Mouse (Mus musculus) heart, postnatal 14 days (tissue): Measurements from ENCODE around the gene Kcnq1. TPM values are rescaled to one million over a fixed set of nuclear protein-coding genes. Genes with fewer than 3 reads are reported as not detected.

Source experiments
- DNase-seq, 2 experiments: peaks; one replicate each; pipeline ENCODE4 v3.0.0; 2021 to 2022
- intact Hi-C: fragments of 180-260 bp; cut with DNase I; formaldehyde crosslinking; loops from one replicate; pipeline ENCODE4 v1.15.1; 2025
- total RNA-seq, 2 experiments: library from RNA; stranded (reverse); gene quantifications; 2 replicates each; pipeline ENCODE4 v1.2.3; 2021

Kcnq1 gene
- total RNA-seq, 2 experiments from 2014 or later, result 32.1 to 32.5 TPM

DNA sequence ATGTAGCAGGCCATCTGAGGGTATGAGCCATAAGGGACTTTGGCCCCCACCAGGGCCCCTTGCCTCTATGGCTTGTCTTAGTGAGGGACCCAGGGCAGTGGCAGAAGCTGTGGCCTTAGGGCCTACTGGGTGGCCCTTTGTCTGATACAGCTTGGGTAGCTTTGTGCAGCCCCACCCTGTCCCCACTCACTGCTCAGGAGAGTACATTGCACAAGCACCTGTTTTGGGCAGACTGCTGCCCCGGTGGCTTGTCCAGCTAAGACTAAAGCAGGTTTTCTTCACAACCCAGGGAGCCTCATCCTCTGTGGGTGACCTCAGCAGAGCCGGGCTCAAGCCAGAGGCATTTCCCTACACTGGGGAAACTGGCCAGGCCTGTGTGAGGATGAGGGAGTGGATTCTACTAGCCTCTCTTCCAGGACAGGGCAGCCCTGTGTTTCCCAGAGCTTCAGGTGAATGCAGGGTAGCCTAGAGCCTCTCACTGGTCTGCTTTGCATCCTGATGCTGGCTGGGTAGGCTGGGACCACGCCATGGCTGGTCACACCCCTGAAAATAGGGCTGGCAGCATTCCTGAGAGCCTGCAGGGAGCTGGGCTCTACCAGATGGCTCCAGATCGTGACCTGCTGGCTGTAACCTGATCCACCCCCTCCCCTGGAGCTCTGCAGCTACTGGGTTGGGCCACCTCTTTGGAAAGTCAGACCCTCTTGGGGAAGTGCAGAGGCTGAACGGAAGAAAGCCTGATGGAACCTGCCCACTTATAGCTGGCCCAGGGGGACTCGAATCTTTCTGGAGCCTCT is 17.9 kb downstream of the Kcnq1 start:
- intact Hi-C loops, result no loop called here
- DNase-seq, result peak; percentile 73 to 84

DNA sequence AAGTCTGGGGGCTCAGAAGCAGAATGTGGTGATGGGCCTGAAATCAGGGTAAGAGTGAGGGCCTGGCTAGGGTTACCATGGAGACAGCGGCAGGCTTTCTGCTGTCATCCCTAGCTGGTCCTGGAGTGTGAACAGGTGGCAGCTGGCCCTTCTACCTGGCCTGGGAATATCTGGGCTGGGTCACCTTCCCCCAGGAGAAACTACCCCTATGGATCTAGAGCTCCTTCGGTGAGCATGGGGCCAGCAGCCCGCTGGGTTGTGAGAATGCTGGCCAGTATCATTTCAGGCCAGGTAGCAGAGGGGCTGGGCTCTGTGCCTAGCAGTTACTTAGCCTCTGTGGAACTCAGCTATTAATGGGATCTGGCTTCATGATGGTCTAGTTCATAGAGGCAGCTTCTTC is 18.7 kb downstream of the Kcnq1 start:
- intact Hi-C loops, result no loop called here
- DNase-seq, result no peak

DNA sequence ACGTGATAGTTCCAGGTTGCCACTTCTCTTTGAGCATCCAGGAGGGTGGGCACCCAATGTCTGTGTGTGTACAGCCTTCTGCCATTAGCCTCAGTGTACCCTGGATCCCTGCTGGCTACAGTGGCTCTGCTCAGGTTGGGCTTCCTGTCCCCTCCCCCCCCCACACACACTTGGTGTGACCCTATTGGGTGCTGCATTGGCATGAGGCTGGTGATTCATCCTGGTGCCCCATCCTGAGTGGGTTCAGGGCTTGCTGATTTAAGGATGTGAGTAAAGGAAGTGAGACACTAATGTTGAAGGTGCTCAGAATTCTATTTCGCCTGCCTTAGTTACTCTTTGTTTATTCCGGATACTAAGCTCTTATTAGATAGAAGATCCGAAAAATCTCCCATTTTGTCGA is 26.7 kb downstream of the Kcnq1 start:
- DNase-seq, result no peak
- intact Hi-C loops, result no loop called here

DNA sequence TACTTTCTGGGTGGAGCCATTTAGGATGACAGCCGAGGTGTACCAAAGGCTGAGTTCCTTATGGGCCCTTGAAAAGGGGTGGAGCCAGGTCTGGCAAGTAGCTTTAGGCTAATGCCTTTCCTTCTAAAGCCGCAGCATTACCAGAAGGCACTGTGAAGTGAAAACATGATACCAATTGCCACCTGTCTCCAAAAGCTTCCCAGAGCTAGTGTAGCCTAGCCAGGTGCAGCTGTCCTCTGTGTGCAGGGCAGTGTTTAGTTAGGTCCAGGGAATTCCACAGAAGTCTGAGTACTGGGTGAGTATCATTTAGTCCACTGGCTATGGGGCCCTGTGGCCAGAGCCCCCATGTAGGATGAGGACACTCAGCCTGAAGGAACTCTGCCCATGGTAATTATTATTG is 30.0 kb downstream of the Kcnq1 start:
- intact Hi-C loops, result loop anchor here (5.0 kb wide), 1 partner anchor 129 kb away; the partner anchor contains the start of gene Tspan32

DNA sequence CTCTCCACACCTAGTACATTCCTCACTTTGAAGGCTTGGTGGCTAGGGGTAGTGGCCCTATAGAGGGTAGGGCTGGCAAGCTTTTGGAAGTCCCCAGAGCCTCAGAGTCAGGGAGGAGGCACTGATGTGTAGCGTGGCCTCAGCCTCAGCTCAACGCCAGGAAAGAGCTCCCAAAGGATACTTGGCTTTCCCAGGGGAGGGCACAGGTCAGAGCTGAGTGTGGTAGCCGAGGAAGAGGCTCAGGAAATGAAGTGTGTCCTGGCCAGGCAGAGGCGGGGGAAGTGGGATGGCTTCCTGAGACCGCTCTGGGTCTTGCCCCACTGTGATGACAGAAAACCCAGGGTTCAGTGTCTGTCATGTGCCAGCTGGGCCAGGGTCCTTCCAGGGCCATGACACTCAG is 30.4 kb downstream of the Kcnq1 start:
- peak in 1 of 2 experiments; percentile 54 for DNase-seq
- intact Hi-C loops, result loop anchor here (5.0 kb wide), 1 partner anchor 129 kb away; the partner anchor contains the start of gene Tspan32

More for the DNA sequence above, 30.0 kb downstream of the Kcnq1 start:
- no peak for DNase-seq

DNA sequence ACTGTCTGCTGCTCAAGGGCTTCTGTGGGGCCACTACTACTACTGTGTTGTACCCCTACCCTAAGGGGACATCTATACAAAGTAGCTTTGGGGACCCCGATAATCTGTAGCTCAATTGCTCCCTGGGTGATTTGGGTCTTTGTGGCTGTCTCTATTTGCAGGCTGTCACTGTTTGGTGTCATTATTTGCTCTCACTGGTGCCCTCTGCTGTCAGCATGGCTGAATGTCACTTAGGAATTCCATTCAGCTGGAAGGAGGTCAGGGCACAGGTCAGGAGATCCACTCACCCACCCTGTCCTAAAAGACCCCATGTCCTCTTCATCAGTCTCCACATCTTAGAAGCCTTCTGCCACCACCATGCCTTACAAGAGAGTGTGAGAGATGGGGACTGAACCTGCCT is 32.6 kb downstream of the Kcnq1 start:
- intact Hi-C loops, result loop anchor here (1.0 to 5.0 kb wide), 2 partner anchors 43 to 131 kb away; partner anchors contain the start of gene Tspan32
- DNase-seq, result peak; percentile 76 to 82

DNA sequence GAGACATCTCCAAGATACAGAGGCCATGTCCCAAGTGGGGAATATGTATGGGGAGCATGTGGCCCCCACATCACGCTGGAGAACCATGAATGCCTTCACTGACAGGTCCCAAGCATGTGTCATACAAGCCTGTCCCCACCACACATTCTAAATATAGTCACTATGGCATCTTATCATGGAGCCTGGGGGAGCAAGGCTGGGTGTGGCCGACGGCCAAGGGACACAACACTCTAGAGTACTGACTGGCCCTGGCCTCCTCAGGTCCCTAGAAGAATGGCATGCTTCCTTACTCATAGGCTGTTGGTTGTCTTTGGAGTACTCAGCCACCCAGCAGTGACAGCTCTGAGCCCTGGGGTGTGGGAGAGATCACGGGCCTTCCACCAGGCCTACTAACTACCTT is 33.8 kb downstream of the Kcnq1 start:
- DNase-seq, result peak; percentile 60 to 70
- intact Hi-C loops, result loop anchor here (5.0 kb wide), 1 partner anchor 133 kb away; the partner anchor contains the start of gene Tspan32

DNA sequence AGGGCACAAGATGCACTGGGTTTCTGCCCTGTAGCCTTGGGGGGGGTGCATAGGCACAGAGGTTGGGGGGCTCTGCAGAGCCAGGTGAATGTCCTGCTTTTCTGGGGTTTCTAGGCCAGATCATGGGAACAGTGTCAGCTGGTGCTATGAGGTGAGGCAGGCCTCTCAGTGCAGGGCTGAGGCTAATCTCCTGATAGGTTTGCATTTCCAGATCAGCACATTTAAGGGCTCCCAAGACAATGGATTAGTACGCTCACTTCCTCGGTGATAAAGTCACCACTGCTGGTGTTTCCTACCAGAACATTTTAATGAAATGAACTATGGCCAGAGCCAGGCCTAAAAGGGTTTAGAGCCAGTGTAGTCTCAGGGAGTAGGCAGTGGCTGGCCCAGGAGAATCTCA is 36.5 kb downstream of the Kcnq1 start:
- DNase-seq, result no peak
- intact Hi-C loops, result no loop called here

DNA sequence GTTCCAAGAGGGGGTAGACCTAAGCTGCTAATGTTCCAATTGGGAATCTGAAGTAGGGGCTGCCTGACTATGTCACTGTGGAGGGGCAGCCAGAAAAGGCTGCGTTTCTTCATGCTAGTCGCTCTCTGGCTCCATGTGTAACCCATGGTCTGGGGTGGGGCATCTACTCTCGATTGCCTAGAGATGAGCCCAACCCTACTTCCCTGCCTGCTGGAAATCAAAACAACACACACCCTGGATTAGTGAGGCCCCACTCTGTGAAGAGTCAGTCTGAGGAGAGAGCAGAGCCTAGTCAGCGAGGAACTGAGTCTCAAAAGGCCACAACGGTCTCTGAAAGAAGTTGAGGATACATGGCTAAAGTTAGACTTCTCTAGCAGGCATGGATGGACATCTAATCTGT is 40.9 kb downstream of the Kcnq1 start:
- DNase-seq, result no peak

DNA sequence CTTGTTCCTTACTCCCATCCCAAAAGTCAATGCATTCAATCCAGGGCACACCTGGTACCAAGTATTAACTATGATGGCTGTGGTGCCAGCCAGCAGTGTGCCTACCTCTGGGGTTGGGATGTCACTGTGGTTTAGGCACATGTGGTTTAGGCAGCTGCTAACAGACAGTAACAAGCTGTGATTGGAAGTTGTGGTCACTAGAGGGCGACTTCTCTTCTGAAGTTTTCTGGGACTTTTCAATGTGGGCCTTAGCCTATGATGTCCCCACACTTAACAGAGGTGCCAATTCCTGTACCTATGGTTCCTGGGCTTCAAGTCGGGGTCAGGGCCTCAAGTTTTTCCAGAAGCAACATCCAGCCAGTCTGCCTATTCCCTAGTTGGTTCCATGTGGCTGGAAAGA is 45.0 kb downstream of the Kcnq1 start:
- intact Hi-C loops, result loop anchor here (5.0 kb wide), 1 partner anchor 146 kb away; no protein-coding TSS in a partner anchor
- peak in 1 of 2 experiments; percentile 65 for DNase-seq

More for the DNA sequence above, 40.9 kb downstream of the Kcnq1 start:
- intact Hi-C loops, result no loop called here

DNA sequence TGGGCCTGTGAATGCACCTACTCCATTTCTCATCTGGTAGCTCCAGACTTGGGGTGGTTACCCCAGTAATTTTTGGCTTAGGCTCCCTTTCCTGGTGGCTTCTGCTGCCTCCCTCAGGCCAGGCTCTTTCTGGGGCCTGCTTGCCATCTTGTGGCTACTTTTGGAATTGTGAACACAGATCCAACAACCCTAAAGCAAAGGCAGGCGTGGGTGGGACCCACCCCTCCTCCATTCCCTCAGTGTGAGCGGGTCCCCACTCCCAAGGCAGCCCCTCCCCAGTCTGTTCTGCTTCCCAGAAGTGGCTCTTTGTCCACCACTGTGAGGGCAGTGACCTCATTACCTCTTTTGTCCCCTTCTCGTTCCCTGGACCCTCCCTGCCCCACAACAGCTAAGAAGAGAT is 46.2 kb downstream of the Kcnq1 start:
- peak in 1 of 2 experiments; percentile 44 for DNase-seq
- intact Hi-C loops, result loop anchor here (1.0 to 5.0 kb wide), 2 partner anchors 58 to 145 kb away; partner anchors contain the start of gene Trpm5

DNA sequence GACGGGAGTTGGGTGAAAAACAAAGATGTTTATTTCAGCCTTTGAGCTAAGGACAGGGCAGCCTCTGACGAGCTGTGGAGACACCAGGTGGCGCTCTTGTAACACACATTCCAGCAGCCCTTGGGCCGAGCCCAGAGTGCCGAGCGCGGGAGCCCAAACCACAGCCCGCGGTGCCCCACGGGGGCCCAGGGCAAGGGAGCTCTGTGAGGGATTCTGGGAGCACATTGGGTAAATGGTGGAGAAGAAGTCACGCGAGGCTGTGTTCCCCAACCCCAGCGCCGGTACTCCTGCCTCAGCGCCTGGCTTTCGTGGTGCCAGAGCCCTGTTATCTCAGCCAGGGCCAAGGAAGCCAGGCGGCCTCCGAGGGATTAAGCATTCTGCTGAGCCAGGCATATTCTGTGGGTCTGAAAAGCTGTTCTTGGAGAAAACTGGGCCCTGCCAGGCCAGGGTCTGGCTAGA is 47.8 kb downstream of the Kcnq1 start:
- peak; percentile 89 to 93 for DNase-seq
- intact Hi-C loops, result loop anchor here (1.0 to 5.0 kb wide), 2 partner anchors 143 to 312 kb away; no protein-coding TSS in a partner anchor

DNA sequence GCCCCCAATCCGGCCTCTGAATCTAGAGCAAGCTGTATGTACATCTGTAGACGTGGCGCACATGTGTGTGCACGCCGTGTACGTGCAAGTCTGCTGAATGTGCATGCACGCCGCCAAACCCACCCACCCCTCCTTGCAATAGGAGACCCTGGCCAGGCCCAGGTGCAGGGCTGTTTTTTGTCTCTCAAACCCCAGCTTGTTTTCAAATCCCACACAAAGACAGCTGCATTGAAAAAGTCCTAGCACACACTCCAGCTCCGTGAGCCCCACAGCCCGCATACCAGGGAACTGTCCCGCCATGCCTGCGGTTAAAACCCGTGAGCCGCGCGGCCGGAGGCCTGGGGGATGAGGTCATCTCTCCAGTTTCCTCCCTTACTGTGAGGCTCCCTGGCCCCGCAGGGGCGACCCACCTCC is 48.3 kb downstream of the Kcnq1 start:
- peak; percentile 44 to 48 for DNase-seq
- intact Hi-C loops, result loop anchor here (1.0 to 5.0 kb wide), 2 partner anchors 143 to 312 kb away; no protein-coding TSS in a partner anchor

DNA sequence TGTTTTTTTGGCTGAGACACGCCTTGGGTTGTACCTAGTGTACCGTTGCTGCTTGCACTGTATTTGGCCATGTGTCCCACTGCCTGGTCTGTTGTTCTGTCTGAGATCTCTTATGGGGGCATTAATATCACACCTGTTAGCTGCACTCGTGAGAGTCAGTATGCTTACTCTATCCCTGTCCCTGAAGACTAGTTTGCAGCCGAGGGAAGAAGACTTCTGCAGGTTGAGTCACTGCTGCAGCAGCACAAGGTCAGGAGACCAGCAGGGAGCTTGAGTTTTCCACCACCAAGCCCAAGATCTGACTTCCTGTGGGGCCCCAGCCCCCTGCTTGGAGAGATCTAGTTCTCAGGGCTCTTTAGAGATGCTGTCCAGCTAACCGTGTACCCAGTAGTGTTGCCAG is 49.1 kb downstream of the Kcnq1 start:
- intact Hi-C loops, result loop anchor here (5.0 kb wide), 2 partner anchors 57 to 207 kb away; no protein-coding TSS in a partner anchor
- DNase-seq, result no peak

DNA sequence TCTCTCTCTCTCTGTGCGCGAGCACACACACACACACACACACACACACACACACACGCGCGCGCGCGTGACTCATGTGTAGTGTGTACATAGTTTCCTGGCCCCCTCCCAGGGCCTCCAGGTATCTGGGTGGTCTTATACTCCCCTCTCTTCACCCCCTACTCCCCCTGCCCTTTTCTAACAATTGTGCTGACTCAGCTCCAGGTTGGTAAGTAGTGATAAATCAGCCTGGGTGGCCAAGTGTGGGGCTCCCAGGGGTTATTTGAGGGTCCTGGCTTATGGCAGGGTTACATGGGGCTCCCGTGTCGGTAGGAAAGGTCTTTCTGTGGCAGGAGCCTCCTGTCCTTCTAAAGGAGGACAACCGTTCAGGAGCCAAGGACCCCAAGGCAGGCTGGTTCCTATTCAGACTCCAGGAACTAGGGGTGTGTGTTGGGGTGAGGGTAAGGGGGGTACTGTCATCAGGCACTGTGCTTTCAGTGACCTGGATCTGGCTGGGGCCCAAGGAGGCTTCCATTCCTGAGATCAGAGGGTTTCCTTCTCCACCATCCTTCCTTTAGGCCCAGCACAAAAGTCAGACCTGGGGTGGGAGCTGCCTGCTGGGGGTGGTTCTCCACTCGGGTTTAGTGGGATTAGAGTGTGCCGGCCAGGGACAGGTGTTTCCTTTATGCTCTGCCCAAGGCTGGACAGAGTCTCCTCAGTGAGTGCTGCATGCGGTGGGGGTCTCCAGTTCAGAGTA is 52.7 kb downstream of the Kcnq1 start:
- DNase-seq, result no peak
- intact Hi-C loops, result loop anchor here (5.0 kb wide), 2 partner anchors 53 to 203 kb away; no protein-coding TSS in a partner anchor

DNA sequence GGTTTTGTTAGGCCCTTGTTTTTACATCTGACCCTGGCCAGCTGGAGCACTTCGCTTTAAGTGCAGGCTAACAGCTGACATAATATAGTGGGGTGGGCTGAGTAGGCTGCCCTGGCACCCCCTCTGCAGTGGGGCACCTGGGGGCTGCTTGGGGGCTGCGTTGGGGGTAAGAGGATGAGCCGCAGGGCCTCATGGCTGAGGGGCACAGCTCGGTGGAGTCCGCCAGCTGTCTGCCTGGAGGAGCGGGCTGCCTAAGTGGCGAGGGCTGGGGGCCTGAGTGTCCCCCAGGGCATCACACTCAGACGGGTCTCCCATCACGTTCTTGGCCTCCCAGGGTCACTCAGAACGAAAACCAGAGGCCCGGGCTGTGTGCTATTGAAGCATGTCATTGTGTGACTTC is 53.3 kb downstream of the Kcnq1 start:
- no peak for DNase-seq
- intact Hi-C loops, result loop anchor here (5.0 kb wide), 2 partner anchors 53 to 203 kb away; no protein-coding TSS in a partner anchor

DNA sequence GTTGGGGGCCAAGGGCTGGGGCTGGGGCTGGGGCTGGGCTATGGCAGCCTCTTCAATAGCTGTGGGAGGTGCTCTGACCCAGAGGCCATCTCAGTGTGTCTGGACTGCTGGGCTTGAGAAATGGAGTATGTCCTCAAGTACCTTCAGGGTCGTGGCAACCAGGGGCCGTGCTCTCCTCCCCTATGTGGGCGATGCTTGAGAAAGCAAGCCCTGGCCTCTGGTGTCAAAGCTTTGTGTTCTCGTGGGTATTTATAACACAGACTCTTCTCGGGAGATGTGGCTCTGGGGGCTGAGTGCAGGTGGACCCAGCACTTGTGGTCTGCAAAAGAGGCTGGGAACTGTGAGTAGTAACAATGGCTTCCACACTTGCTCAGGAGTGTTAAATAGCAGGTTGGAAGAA is 53.9 kb downstream of the Kcnq1 start:
- DNase-seq, result no peak
- intact Hi-C loops, result no loop called here

DNA sequence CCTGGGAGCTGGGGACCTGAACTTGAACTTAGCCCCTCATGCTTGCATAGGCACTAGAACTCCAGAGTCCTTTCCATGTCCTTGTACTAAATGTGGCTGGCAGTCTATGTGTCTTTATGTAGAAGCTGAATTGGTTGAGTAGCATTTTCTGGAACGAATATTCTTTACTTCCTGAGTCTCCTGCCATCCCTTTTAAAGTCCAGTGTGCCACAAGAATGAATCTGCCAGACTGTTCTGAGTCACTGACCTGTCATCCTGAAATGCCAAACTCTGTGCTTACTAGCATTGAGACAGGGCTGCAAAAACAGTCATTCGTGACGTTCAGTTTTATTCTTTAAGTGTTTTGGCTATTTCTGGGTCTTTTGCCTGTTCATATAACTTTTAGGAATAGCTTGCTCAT is 55.9 kb downstream of the Kcnq1 start:
- DNase-seq, result no peak
- intact Hi-C loops, result no loop called here

DNA sequence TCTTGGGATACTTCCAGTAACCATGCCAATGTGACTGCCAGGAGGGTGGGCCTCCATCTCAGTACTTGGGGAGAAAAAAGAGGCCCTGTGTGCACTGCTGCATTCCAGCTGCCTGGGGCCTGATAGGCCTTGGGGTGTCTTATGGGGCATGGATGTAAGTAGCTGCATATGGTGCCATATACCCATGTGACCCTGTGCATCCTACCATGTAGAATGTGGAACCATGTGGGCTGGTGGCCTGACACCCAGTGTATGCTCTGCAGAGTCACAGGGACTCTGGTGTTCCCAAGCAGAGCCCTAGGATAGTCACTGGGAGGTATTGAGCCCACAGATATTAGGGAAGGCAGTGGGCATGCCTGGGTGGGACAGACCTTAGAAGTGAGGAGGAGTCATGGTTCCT is 57.9 kb downstream of the Kcnq1 start:
- no peak for DNase-seq
- intact Hi-C loops, result no loop called here

DNA sequence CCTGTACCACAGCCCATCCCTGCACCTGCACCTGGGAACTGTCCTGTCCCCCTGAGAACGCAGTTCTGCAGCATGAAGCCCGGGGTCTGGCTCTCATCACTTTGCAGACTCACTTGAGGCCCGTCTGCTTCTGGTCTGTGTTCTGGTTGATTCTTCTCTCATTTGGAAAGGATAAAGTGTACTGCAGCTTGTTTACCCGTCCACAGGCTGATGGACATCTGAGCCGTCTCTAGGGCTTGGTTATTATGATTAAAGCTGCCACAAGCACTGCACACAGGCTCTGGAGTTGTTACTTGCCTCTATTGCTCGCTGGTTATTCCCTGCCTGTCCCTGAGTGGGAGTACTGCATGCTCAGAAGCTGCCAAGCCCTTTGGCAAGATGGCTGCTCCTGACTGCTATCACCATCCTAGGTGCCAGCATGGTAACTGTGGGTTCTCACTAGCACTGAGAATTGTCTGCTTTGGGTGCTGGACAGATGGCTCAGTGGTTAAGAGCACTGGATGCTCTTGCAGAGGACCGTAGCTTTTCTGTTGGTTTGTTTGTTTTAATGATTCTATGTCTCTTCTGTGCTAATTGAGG is 59.6 kb downstream of the Kcnq1 start:
- no peak for DNase-seq
- intact Hi-C loops, result no loop called here
